In the genomic region with DNA sequence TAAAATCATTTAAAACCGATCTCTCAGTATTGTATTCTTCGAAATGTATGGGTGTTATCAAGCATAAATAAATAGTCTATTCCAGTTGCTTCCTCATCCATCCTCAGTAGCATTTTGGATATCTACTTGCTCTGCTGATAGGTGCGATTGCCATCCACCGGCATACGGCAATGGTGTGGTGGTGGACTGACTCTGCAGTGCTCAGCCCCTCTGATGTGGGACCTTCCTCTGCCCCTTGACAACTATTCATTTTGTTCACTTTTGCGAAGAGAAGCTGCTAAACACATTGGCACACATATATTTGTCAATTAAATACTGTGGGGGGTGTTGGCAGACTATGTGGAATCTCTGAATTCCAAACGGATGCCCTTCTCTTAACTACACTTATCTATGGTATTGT, we compare ENCODE assay signal across 23 mouse cellular contexts. TPM values are rescaled to one million over a fixed set of nuclear protein-coding genes. Genes with fewer than 3 reads are reported as not detected.
DNase-seq lines count a peak whose midpoint lies in the region; ATAC-seq and TF ChIP-seq lines count a peak whose summit lies in the region.
"Had no signal": no experiment of that assay in that cellular context is flagged by ENCODE, and none has a peak within 500 bp of the region (broad histone marks: within the 10 kb centered on the region; RNA-seq: fewer than 3 reads in every experiment).

No protein-coding gene starts in this region.

- no peak overlapping the region for H3K27ac ChIP-seq in forebrain, embryonic 14.5 days (ENCODE audit: low read depth, low read length)
- H3K27ac ChIP-seq in forebrain, embryonic 10.5 days, result no peak overlapping the region
- peak overlapping the region; percentile 64 for H3K27ac ChIP-seq in left cerebral cortex, adult 2 months
- H3K27ac ChIP-seq in cortical plate, adult 2 months (ENCODE audit: insufficient read depth, low read length), result peak overlapping the region; percentile 88; the same call in 1 of the 2 replicates
- H3K27ac ChIP-seq: embryonic facial prominence, embryonic 12.5 days; embryonic facial prominence, embryonic 15.5 days; gastrocnemius, adult 2 months; heart, embryonic 10.5 days; heart, embryonic 13.5 days; hindbrain, embryonic 12.5 days; hindbrain, embryonic 15.5 days; intestine, embryonic 15.5 days had no signal

- H3K36me3 ChIP-seq in forebrain, embryonic 14.5 days (ENCODE audit: control insufficient read depth, insufficient read depth, low read length), result no peaks in the 10 kb centered on the region
- H3K36me3 ChIP-seq in forebrain, embryonic 10.5 days (replicated peaks), result no peaks in the 10 kb centered on the region
- H3K36me3 ChIP-seq: embryonic facial prominence, embryonic 12.5 days; embryonic facial prominence, embryonic 15.5 days; G1E; heart, embryonic 10.5 days; heart, embryonic 13.5 days; hindbrain, embryonic 12.5 days; hindbrain, embryonic 15.5 days; intestine, embryonic 15.5 days had no signal

- no peak for DNase-seq in forebrain, embryonic 14.5 days (ENCODE audit: low spot score)
- DNase-seq in forebrain, embryonic 10.5 days (ENCODE audit: extremely low spot score, low spot score), result no peak
- peak; percentile 23 for DNase-seq in heart, adult 11 months
- DNase-seq in heart, adult 9 months (ENCODE audit: low spot score in 2 of 2), result no peak
- no peak for DNase-seq in left cerebral cortex, adult 2 months (ENCODE audit: extremely low spot score in 1 of 2, low spot score in 2 of 2)
- DNase-seq in left cerebral cortex, adult 8-10 months (ENCODE audit: low spot score in 2 of 2), result no peak
- DNase-seq: adrenal gland, adult 2 months; adrenal gland, postnatal 14 days; B cell, adult 2 months; gastrocnemius, adult 2 months; heart, postnatal 4 days; kidney, adult 11 months had no signal

- ATAC-seq in forebrain, embryonic 14.5 days, result peak; percentile 37; the same call in 1 of the 2 replicates
- ATAC-seq: intestine, embryonic 15.5 days had no signal

- no peak for TF ChIP-seq POLR2A in cortical plate, adult 2 months (IDR thresholded peaks at IDR 0.05; ENCODE audit: extremely low read depth, insufficient read depth, low read length)

- H3K4me3 ChIP-seq in forebrain, embryonic 14.5 days (ENCODE audit: low read depth, low read length), result no peak overlapping the region
- no peak overlapping the region for H3K4me3 ChIP-seq in forebrain, embryonic 10.5 days
- no peak overlapping the region for H3K4me3 ChIP-seq in left cerebral cortex, adult 2 months
- no peak overlapping the region for H3K4me3 ChIP-seq in cortical plate, adult 2 months (ENCODE audit: insufficient read depth, low read length)
- H3K4me3 ChIP-seq: embryonic facial prominence, embryonic 12.5 days; embryonic facial prominence, embryonic 15.5 days; gastrocnemius, adult 2 months; heart, embryonic 10.5 days; heart, embryonic 13.5 days; hindbrain, embryonic 12.5 days; hindbrain, embryonic 15.5 days; intestine, embryonic 15.5 days had no signal

- 77% methylated on average over 7 of the region's 7 CpGs for WGBS in forebrain, embryonic 14.5 days
- WGBS in forebrain, embryonic 10.5 days, result 93% methylated on average over 7 of the region's 7 CpGs

- no peak overlapping the region for H3K4me2 ChIP-seq in forebrain, embryonic 14.5 days (ENCODE audit: low read length)
- H3K4me2 ChIP-seq: embryonic facial prominence, embryonic 12.5 days; embryonic facial prominence, embryonic 15.5 days; heart, embryonic 13.5 days; hindbrain, embryonic 12.5 days; hindbrain, embryonic 15.5 days; intestine, embryonic 15.5 days had no signal

- H3K9me3 ChIP-seq in forebrain, embryonic 14.5 days (replicated peaks; ENCODE audit: control insufficient read depth, low read length), result no peaks in the 10 kb centered on the region
- H3K9me3 ChIP-seq in forebrain, embryonic 10.5 days, result no peaks in the 10 kb centered on the region
- H3K9me3 ChIP-seq: embryonic facial prominence, embryonic 12.5 days; embryonic facial prominence, embryonic 15.5 days; G1E; heart, embryonic 10.5 days; heart, embryonic 13.5 days; hindbrain, embryonic 12.5 days; hindbrain, embryonic 15.5 days; intestine, embryonic 15.5 days had no signal

- no peak for TF ChIP-seq CTCF in left cerebral cortex, adult 2 months (IDR thresholded peaks at IDR 0.05)
- no peak for TF ChIP-seq CTCF in cortical plate, adult 2 months (IDR thresholded peaks at IDR 0.05; ENCODE audit: extremely low read depth, insufficient read depth, low read length)

- no peak overlapping the region for H3K9ac ChIP-seq in forebrain, embryonic 14.5 days (ENCODE audit: low read length)
- H3K9ac ChIP-seq: embryonic facial prominence, embryonic 12.5 days; embryonic facial prominence, embryonic 15.5 days; forebrain, postnatal 0 days; heart, embryonic 13.5 days; hindbrain, embryonic 12.5 days; hindbrain, embryonic 15.5 days; intestine, embryonic 15.5 days had no signal

- intact Hi-C loops in left cerebral cortex, adult 2 months (cut with DNase I), result loop anchor here (5.0 kb wide), 1 partner anchor 243 kb away; no protein-coding TSS in a partner anchor

- peaks cover 6% of the 10 kb centered on the region; the same call in 1 of the 2 replicates for H3K4me1 ChIP-seq in forebrain, embryonic 14.5 days (ENCODE audit: control insufficient read depth, insufficient read depth, low read length)
- peaks cover 3% of the 10 kb centered on the region; the same call in 1 of the 2 replicates for H3K4me1 ChIP-seq in forebrain, embryonic 10.5 days
- no peaks in the 10 kb centered on the region for H3K4me1 ChIP-seq in cortical plate, adult 2 months (ENCODE audit: control insufficient read depth, insufficient read depth, low read length)
- H3K4me1 ChIP-seq: embryonic facial prominence, embryonic 12.5 days; embryonic facial prominence, embryonic 15.5 days; heart, embryonic 10.5 days; heart, embryonic 13.5 days; hindbrain, embryonic 12.5 days; hindbrain, embryonic 15.5 days; intestine, embryonic 15.5 days had no signal

- no peaks in the 10 kb centered on the region for H3K27me3 ChIP-seq in forebrain, embryonic 14.5 days (replicated peaks; ENCODE audit: control insufficient read depth, insufficient read depth, low read length)
- H3K27me3 ChIP-seq in forebrain, embryonic 10.5 days (ENCODE audit: poor library complexity, severe bottlenecking), result no peaks in the 10 kb centered on the region
- H3K27me3 ChIP-seq: CH12.LX; embryonic facial prominence, embryonic 12.5 days; embryonic facial prominence, embryonic 15.5 days; heart, embryonic 13.5 days; hindbrain, embryonic 12.5 days; hindbrain, embryonic 15.5 days; intestine, embryonic 15.5 days had no signal

RNA-seq across cellular contexts. Expression of a gene that starts 17.0 kb away (rescaled TPM):
- polyA plus RNA-seq in forebrain, embryonic 14.5 days (2014; fragmentation: Nextera tagmentation; extraction: Ambion mirVana), result 8.3 and 8.6 TPM in 2 replicates
- 5.1 and 5.5 TPM in 2 replicates for polyA plus RNA-seq in forebrain, embryonic 10.5 days (2016; fragmentation: Nextera tagmentation; extraction: Ambion mirVana)
- 10 to 100 TPM; 63.1 to 68.4 TPM for total RNA-seq in left cerebral cortex, adult 2 months (2021)
- total RNA-seq in left cerebral cortex, adult 8-10 months (2022), result 10 to 100 TPM; 69.4 to 81.7 (median 75.3) TPM
- 47.1 and 49.8 TPM in 2 replicates for polyA plus RNA-seq in cortical plate, adult 2 months (2012; rRNA removed)

Comparison
In these comparisons a context has a peak if more than half of its experiments do, and no peak if none do; other contexts are left out.
1. H3K27ac ChIP-seq: peak in left cerebral cortex, adult 2 months (single experiment) and cortical plate, adult 2 months (single experiment); none in forebrain, embryonic 14.5 days (single experiment) and forebrain, embryonic 10.5 days (single experiment).